In genomic region chr3:94601959-94602358, GRCm38 (mm10) we compare ENCODE assay signal across 9 mouse cellular contexts. TPM values are rescaled to one million over a fixed set of nuclear protein-coding genes. Genes with fewer than 3 reads are reported as not detected.
DNase-seq lines count a peak whose midpoint lies in the region; TF ChIP-seq lines count a peak whose summit lies in the region.
"Had no signal": no experiment of that assay in that cellular context is flagged by ENCODE, and none has a peak within 500 bp of the region (broad histone marks: within the 10 kb centered on the region; RNA-seq: fewer than 3 reads in every experiment).

No protein-coding gene starts in this region.

- H3K27me3 ChIP-seq in small intestine, adult 2 months (ENCODE audit: control insufficient read depth, insufficient read depth, low read length): no peaks in the 10 kb centered on the region

- no peak for TF ChIP-seq POLR2A in bone marrow, adult 2 months (IDR thresholded peaks at IDR 0.05; ENCODE audit: borderline replicate concordance, control insufficient read depth, low read depth, low read length)
- no peak for TF ChIP-seq POLR2A in small intestine, adult 2 months (IDR thresholded peaks at IDR 0.05; ENCODE audit: low read depth, low read length)

- intact Hi-C loops in gastrocnemius, adult 2 months (cut with DNase I): loop anchor here (1.0 to 2.0 kb wide), 2 partner anchors 146 to 235 kb away; no protein-coding TSS in a partner anchor

- no peak overlapping the region for H3K4me3 ChIP-seq in gastrocnemius, adult 2 months
- no peak overlapping the region for H3K4me3 ChIP-seq in bone marrow, adult 2 months (replicated peaks; ENCODE audit: control insufficient read depth, low read depth, low read length)
- H3K4me3 ChIP-seq in small intestine, adult 2 months (ENCODE audit: low read depth, low read length): no peak overlapping the region

- no peaks in the 10 kb centered on the region for H3K4me1 ChIP-seq in bone marrow, adult 2 months (ENCODE audit: control insufficient read depth, insufficient read depth, low read length)
- H3K4me1 ChIP-seq in small intestine, adult 2 months (ENCODE audit: control insufficient read depth, insufficient read depth, insufficient read length, low read length): no peaks in the 10 kb centered on the region

- H3K36me3 ChIP-seq in small intestine, adult 2 months (ENCODE audit: control insufficient read depth, insufficient read depth, low read length): no peaks in the 10 kb centered on the region

- WGBS in bone marrow, adult 2 months: 0% methylated on average over 4 of the region's 4 CpGs
- WGBS in small intestine, adult 2 months: 1% methylated on average over 4 of the region's 4 CpGs

- peak; percentile 86 for TF ChIP-seq CTCF in gastrocnemius, adult 2 months (IDR thresholded peaks at IDR 0.05)
- peak; percentile 60 for TF ChIP-seq CTCF in bone marrow, adult 2 months (IDR thresholded peaks at IDR 0.05; ENCODE audit: control insufficient read depth, insufficient read depth, low read length)
- TF ChIP-seq CTCF in small intestine, adult 2 months (IDR thresholded peaks at IDR 0.05; ENCODE audit: extremely low read depth, insufficient read length, insufficient replicate concordance, low read depth, low read length): 0 out of 2 replicates have a peak, but pooled peaks have one; percentile 5

- H3K27ac ChIP-seq in gastrocnemius, adult 2 months: no peak overlapping the region
- no peak overlapping the region for H3K27ac ChIP-seq in bone marrow, adult 2 months (ENCODE audit: control insufficient read depth, insufficient read depth, low read depth, low read length, poor library complexity)
- no peak overlapping the region for H3K27ac ChIP-seq in small intestine, adult 2 months (ENCODE audit: insufficient read depth, low read depth, low read length)

- DNase-seq in gastrocnemius, adult 2 months: peak; percentile 65
- no peak for DNase-seq in gastrocnemius, postnatal 25 days
- peak; percentile 51 for DNase-seq in CD4-positive helper T cell, adult 2 months (ENCODE audit: low read depth, low spot score)
- DNase-seq in fibroblast of lung, adult 2 months (ENCODE audit: low read depth): peak; percentile 26
- peak; percentile 73 for DNase-seq in kidney, adult 9 months
- peak; percentile 57 for DNase-seq in lung, postnatal 25 days (ENCODE audit: low spot score)

RNA-seq across cellular contexts. Expression of gene Snx27, which starts 19.4 kb away (rescaled TPM):
- total RNA-seq in gastrocnemius, adult 2 months (2021): 10 to 100 TPM; 35.7 to 37.1 TPM
- total RNA-seq in gastrocnemius, postnatal 25 days (2021): 10 to 100 TPM; 25.6 to 27.1 TPM
- 13.9 and 14.1 TPM in 2 replicates for polyA plus RNA-seq in bone marrow, adult 2 months (2011; ENCODE audit: insufficient read depth, insufficient read length, low replicate concordance, missing spikeins)
- 2.3 and 3.4 TPM in 2 replicates for polyA plus RNA-seq in small intestine, adult 2 months (2012; rRNA removed)

RNA-seq across cellular contexts. Expression of gene Gm10972, which starts 41.0 kb away (rescaled TPM):
- not detected for total RNA-seq in gastrocnemius, adult 2 months (2021)
- total RNA-seq in gastrocnemius, postnatal 25 days (2021): not detected
- not detected in 2 replicates for polyA plus RNA-seq in bone marrow, adult 2 months (2011; ENCODE audit: insufficient read depth, insufficient read length, low replicate concordance, missing spikeins)
- not detected in 2 replicates for polyA plus RNA-seq in small intestine, adult 2 months (2012; rRNA removed)
- total RNA-seq: layer of hippocampus, postnatal 14 days had no signal

RNA-seq across cellular contexts. Expression of gene Tuft1, which starts 56.7 kb away (rescaled TPM):
- 1 to 10 TPM in 1 of 2 experiments, under 1 TPM in 1; 0.92 to 2.2 TPM for total RNA-seq in gastrocnemius, adult 2 months (2021)
- total RNA-seq in gastrocnemius, postnatal 25 days (2021): under 1 TPM; 0.59 to 0.87 TPM
- 3.8 and 7.4 TPM in 2 replicates for polyA plus RNA-seq in bone marrow, adult 2 months (2011; ENCODE audit: insufficient read depth, insufficient read length, low replicate concordance, missing spikeins)
- 11.1 and 47.4 TPM in 2 replicates for polyA plus RNA-seq in small intestine, adult 2 months (2012; rRNA removed)

Comparison
In these comparisons a context has a peak if more than half of its experiments do, and no peak if none do; other contexts are left out.
1. CTCF ChIP-seq: peak in every context shown above with its lines; median percentile 86 in gastrocnemius, adult 2 months; 60 in bone marrow, adult 2 months; 5 in small intestine, adult 2 months.